11 mouse cellular contexts compared by ENCODE assay signal in the genomic region with DNA sequence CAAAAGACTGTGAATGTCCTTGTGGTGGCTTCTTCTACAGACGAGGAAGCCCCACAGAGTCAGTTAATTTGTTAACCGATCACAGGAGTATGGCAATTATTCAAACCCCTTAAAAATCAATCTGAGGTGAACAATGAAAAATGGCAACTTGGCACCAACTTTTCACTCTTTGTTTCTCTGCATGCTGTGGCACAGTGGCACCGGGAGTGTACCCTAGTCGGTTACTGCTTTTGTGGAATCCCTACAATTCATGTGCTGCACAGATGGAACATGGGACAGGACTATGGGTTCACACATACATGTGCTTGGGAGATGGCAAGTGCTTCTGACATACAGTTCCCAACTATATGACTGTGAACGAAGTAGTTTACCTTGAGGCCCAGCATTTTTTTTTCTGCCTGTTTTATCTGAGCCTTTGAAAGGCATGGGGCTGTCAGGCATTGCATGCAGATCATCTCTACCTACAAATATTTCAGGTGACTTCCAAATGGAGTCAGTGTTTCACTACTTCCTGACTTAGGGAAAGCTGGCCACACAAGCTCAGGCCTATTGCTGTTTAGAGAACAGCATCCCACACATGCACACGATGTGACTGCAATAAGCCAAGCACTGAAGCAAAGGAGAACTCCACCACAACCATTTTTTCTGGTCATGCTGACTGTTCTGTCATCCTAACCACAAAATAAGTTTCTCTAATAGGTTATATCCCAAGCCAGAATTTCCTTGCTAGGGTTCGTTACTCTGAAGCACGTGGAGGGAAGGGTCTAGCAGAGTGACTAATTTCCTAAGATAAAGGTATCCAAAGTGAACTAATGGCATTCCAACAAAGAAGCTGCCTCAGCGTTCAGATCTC.
DNase-seq lines count a peak whose midpoint lies in the region; ATAC-seq and TF ChIP-seq lines count a peak whose summit lies in the region.
"Had no signal": no experiment of that assay in that cellular context is flagged by ENCODE, and none has a peak within 500 bp of the region (broad histone marks: within the 10 kb centered on the region; RNA-seq: fewer than 3 reads in every experiment).

No protein-coding gene starts in this region.

- H3K27ac ChIP-seq in cerebellum, adult 2 months (ENCODE audit: insufficient read depth, low read length) = peak overlapping the region; percentile 42; the same call in 1 of the 2 replicates
- peak overlapping the region; percentile 80 for H3K27ac ChIP-seq in lung, embryonic 14.5 days (ENCODE audit: low read depth)
- no peak overlapping the region for H3K27ac ChIP-seq in intestine, embryonic 14.5 days (ENCODE audit: low read depth)
- H3K27ac ChIP-seq in olfactory bulb, adult 2 months (ENCODE audit: insufficient read depth, low read depth, low read length) = peak overlapping the region; percentile 86

- no peak for TF ChIP-seq POLR2A in cerebellum, adult 2 months (IDR thresholded peaks at IDR 0.05; ENCODE audit: borderline replicate concordance, insufficient read depth, low read length)
- TF ChIP-seq POLR2A in olfactory bulb, adult 2 months (IDR thresholded peaks at IDR 0.05; ENCODE audit: insufficient read depth, low read depth, low read length) = no peak

- peak overlapping the region; percentile 95 for H3K4me2 ChIP-seq in lung, embryonic 14.5 days
- H3K4me2 ChIP-seq in intestine, embryonic 14.5 days (ENCODE audit: low read length) = peak overlapping the region; percentile 91

- no peak for ATAC-seq in lung, embryonic 14.5 days (ENCODE audit: insufficient read depth)
- no peak for ATAC-seq in intestine, embryonic 14.5 days (replicated peaks; ENCODE audit: low FRiP score, low TSS enrichment, low read depth)

- TF ChIP-seq CTCF in cerebellum, adult 2 months (IDR thresholded peaks at IDR 0.05; ENCODE audit: borderline replicate concordance, insufficient read depth, low read depth, low read length) = no peak
- no peak for TF ChIP-seq CTCF in lung, embryonic 14.5 days (IDR thresholded peaks at IDR 0.05; ENCODE audit: low read depth)
- TF ChIP-seq CTCF in olfactory bulb, adult 2 months (IDR thresholded peaks at IDR 0.05; ENCODE audit: insufficient read depth, low read depth, low read length) = no peak

- peaks cover 47% of the 10 kb centered on the region for H3K36me3 ChIP-seq in lung, embryonic 14.5 days (ENCODE audit: insufficient read depth)
- peaks cover 32% of the 10 kb centered on the region for H3K36me3 ChIP-seq in intestine, embryonic 14.5 days (ENCODE audit: control insufficient read depth, insufficient read depth, low read length)

- WGBS in cerebellum, adult 2 months = 4% methylated on average over 9 of the region's 9 CpGs
- 29% methylated on average over 9 of the region's 9 CpGs for WGBS in lung, embryonic 14.5 days
- WGBS in intestine, embryonic 14.5 days = 63% methylated on average over 9 of the region's 9 CpGs
- 46% methylated on average over 9 of the region's 9 CpGs for WGBS in olfactory bulb, adult 2 months

- no peaks in the 10 kb centered on the region for H3K9me3 ChIP-seq in lung, embryonic 14.5 days (ENCODE audit: low read depth, low read length)
- no peaks in the 10 kb centered on the region for H3K9me3 ChIP-seq in intestine, embryonic 14.5 days (ENCODE audit: control insufficient read depth, low read length)

- peak; percentile 51 to 55 for DNase-seq in cerebellum, adult 2 months
- DNase-seq in cerebellum, adult 8-10 months = no peak
- peak; percentile 40 for DNase-seq in lung, embryonic 14.5 days
- DNase-seq in lung, postnatal 4 days = no peak
- peak; percentile 48 for DNase-seq in intestine, embryonic 14.5 days (ENCODE audit: low spot score)
- no peak for DNase-seq in urinary bladder, postnatal 36 days (ENCODE audit: low spot score in 2 of 2)
- no peak for DNase-seq in layer of hippocampus, adult 9-10 months (ENCODE audit: low spot score)
- DNase-seq: kidney, adult 18-20 months; spleen, adult 18-20 months had no signal

- peaks cover 9% of the 10 kb centered on the region for H3K4me1 ChIP-seq in cerebellum, adult 2 months (ENCODE audit: control insufficient read depth, insufficient read depth, low read length)
- peaks cover 25% of the 10 kb centered on the region for H3K4me1 ChIP-seq in lung, embryonic 14.5 days (ENCODE audit: insufficient read depth)
- peaks cover 28% of the 10 kb centered on the region for H3K4me1 ChIP-seq in intestine, embryonic 14.5 days (replicated peaks; ENCODE audit: control insufficient read depth, insufficient read depth, low read length)
- peaks cover 7% of the 10 kb centered on the region for H3K4me1 ChIP-seq in olfactory bulb, adult 2 months (ENCODE audit: control insufficient read depth, insufficient read depth, low read length)

- H3K9ac ChIP-seq in lung, embryonic 14.5 days = peak overlapping the region; percentile 100
- H3K9ac ChIP-seq in intestine, embryonic 14.5 days (ENCODE audit: low read length) = no peak overlapping the region

- H3K4me3 ChIP-seq in cerebellum, adult 2 months (replicated peaks; ENCODE audit: insufficient read depth, low read depth, low read length) = peak overlapping the region; percentile 66
- peak overlapping the region; percentile 100 for H3K4me3 ChIP-seq in lung, embryonic 14.5 days (ENCODE audit: low read depth, low read length)
- H3K4me3 ChIP-seq in intestine, embryonic 14.5 days (ENCODE audit: low read depth, low read length) = 0 out of 2 replicates have a peak overlapping the region, but pooled peaks have one; percentile 94
- H3K4me3 ChIP-seq in olfactory bulb, adult 2 months (ENCODE audit: insufficient read depth, low read depth, low read length) = no peak overlapping the region
- H3K4me3 ChIP-seq: megakaryocyte, embryonic 14.5 days had no signal

- H3K27me3 ChIP-seq in cerebellum, adult 2 months (ENCODE audit: control insufficient read depth, insufficient read depth, low read length) = no peaks in the 10 kb centered on the region
- H3K27me3 ChIP-seq in lung, embryonic 14.5 days (ENCODE audit: insufficient read depth, low read length) = no peaks in the 10 kb centered on the region
- no peaks in the 10 kb centered on the region for H3K27me3 ChIP-seq in intestine, embryonic 14.5 days (replicated peaks; ENCODE audit: control insufficient read depth, insufficient read depth, low read length)

Comparison
In these comparisons a context has a peak if more than half of its experiments do, and no peak if none do; other contexts are left out.
1. DNase-seq: peak in cerebellum, adult 2 months (2 of 2), lung, embryonic 14.5 days (single experiment) and intestine, embryonic 14.5 days (single experiment); none in cerebellum, adult 8-10 months (single experiment), lung, postnatal 4 days (0 of 2), urinary bladder, postnatal 36 days (0 of 2) and layer of hippocampus, adult 9-10 months (single experiment).